Mouse (Mus musculus): ENCODE data around the gene Kdm1b. TPM values are rescaled to one million over a fixed set of nuclear protein-coding genes. Genes with fewer than 3 reads are reported as not detected.

The Kdm1b gene
- polyA plus RNA-seq, 1 experiment from 2014 or later: 14.9 TPM

- no peak overlapping the region for H3K9ac ChIP-seq (ENCODE audit: low read depth, low read length)
- ATAC-seq (ENCODE audit: low FRiP score) (no peak), DNase-seq (ENCODE audit: low spot score) (no peak)
- no peak overlapping the region for H3K4me3 ChIP-seq (ENCODE audit: low read depth, low read length)
- H3K27me3 ChIP-seq (ENCODE audit: control insufficient read depth, insufficient read depth, low read length): no peaks in the 10 kb centered on the region
- no peak overlapping the region for H3K4me2 ChIP-seq (replicated peaks; ENCODE audit: low read depth, low read length)
- no peaks in the 10 kb centered on the region for H3K4me1 ChIP-seq (replicated peaks; ENCODE audit: control insufficient read depth, insufficient read depth, low read length)
- no peaks in the 10 kb centered on the region for H3K9me3 ChIP-seq (ENCODE audit: control insufficient read depth, low read length)
- no peak overlapping the region for H3K27ac ChIP-seq (ENCODE audit: low read depth, low read length)
- H3K36me3 ChIP-seq (ENCODE audit: control insufficient read depth, insufficient read depth, low read length): 0 out of 2 replicates have a peak, but pooled peaks cover 6% of the 10 kb centered on the region
- WGBS: 95% methylated on average over 6 of the region's 6 CpGs
Measured at GRCm38 (mm10) chr13:47067001-47067400, 23.7 kb downstream of the Kdm1b start.

- Histone ChIP-seq H3K4me1 (replicated peaks; ENCODE audit: control insufficient read depth, insufficient read depth, low read length) (no peaks in the 10 kb centered on the region), H3K27me3 (ENCODE audit: control insufficient read depth, insufficient read depth, low read length) (no peaks in the 10 kb centered on the region), H3K9ac (ENCODE audit: low read depth, low read length) (no peak overlapping the region), H3K9me3 (ENCODE audit: control insufficient read depth, low read length) (no peaks in the 10 kb centered on the region), H3K4me3 (ENCODE audit: low read depth, low read length) (no peak overlapping the region), H3K27ac (ENCODE audit: low read depth, low read length) (no peak overlapping the region), H3K36me3 (ENCODE audit: control insufficient read depth, insufficient read depth, low read length) (0 out of 2 replicates have a peak, but pooled peaks cover 6% of the 10 kb centered on the region), H3K4me2 (replicated peaks; ENCODE audit: low read depth, low read length) (no peak overlapping the region)
- no peak for DNase-seq (ENCODE audit: low spot score)
- ATAC-seq (ENCODE audit: low FRiP score): no peak
- 89% methylated on average over 15 of the region's 15 CpGs for WGBS
Measured at GRCm38 (mm10) chr13:47070329-47071080, 27.2 kb downstream of the Kdm1b start.

GRCm38 (mm10) chr13:47071871-47072270, 28.6 kb downstream of the Kdm1b start:
- no peak for ATAC-seq (ENCODE audit: low FRiP score)
- no peak overlapping the region for H3K4me2 ChIP-seq (replicated peaks; ENCODE audit: low read depth, low read length)
- no peak overlapping the region for H3K27ac ChIP-seq (ENCODE audit: low read depth, low read length)
- H3K36me3 ChIP-seq (ENCODE audit: control insufficient read depth, insufficient read depth, low read length): 0 out of 2 replicates have a peak, but pooled peaks cover 6% of the 10 kb centered on the region
- H3K9ac ChIP-seq (ENCODE audit: low read depth, low read length): no peak overlapping the region
- H3K9me3 ChIP-seq (ENCODE audit: control insufficient read depth, low read length): no peaks in the 10 kb centered on the region
- H3K4me1 ChIP-seq (replicated peaks; ENCODE audit: control insufficient read depth, insufficient read depth, low read length): no peaks in the 10 kb centered on the region
- no peak for DNase-seq (ENCODE audit: low spot score)
- WGBS: 95% methylated on average over 13 of the region's 13 CpGs
- no peaks in the 10 kb centered on the region for H3K27me3 ChIP-seq (ENCODE audit: control insufficient read depth, insufficient read depth, low read length)
- H3K4me3 ChIP-seq (ENCODE audit: low read depth, low read length): no peak overlapping the region

- 0 out of 2 replicates have a peak, but pooled peaks cover 3% of the 10 kb centered on the region for H3K36me3 ChIP-seq (ENCODE audit: control insufficient read depth, insufficient read depth, low read length)
Measured at GRCm38 (mm10) chr13:47072484-47072883, 29.2 kb downstream of the Kdm1b start.

GRCm38 (mm10) chr13:47076156-47076555, 32.9 kb downstream of the Kdm1b start:
- peaks cover 3% of the 10 kb centered on the region; the same call in 1 of the 2 replicates for H3K36me3 ChIP-seq (ENCODE audit: control insufficient read depth, insufficient read depth, low read length)
- no peaks in the 10 kb centered on the region for H3K9me3 ChIP-seq (ENCODE audit: control insufficient read depth, low read length)
- no peak overlapping the region for H3K4me3 ChIP-seq (ENCODE audit: low read depth, low read length)
- WGBS: 91% methylated on average over 5 of the region's 5 CpGs
- no peaks in the 10 kb centered on the region for H3K27me3 ChIP-seq (ENCODE audit: control insufficient read depth, insufficient read depth, low read length)
- H3K27ac ChIP-seq (ENCODE audit: low read depth, low read length): no peak overlapping the region
- no peak overlapping the region for H3K4me2 ChIP-seq (replicated peaks; ENCODE audit: low read depth, low read length)
- no peak for DNase-seq (ENCODE audit: low spot score)
- ATAC-seq (ENCODE audit: low FRiP score): no peak
- no peaks in the 10 kb centered on the region for H3K4me1 ChIP-seq (replicated peaks; ENCODE audit: control insufficient read depth, insufficient read depth, low read length)
- H3K9ac ChIP-seq (ENCODE audit: low read depth, low read length): no peak overlapping the region

More at GRCm38 (mm10) chr13:47072484-47072883, 29.2 kb downstream of the Kdm1b start:
- Histone ChIP-seq H3K4me3 (ENCODE audit: low read depth, low read length) (no peak overlapping the region), H3K27me3 (ENCODE audit: control insufficient read depth, insufficient read depth, low read length) (no peaks in the 10 kb centered on the region), H3K4me1 (replicated peaks; ENCODE audit: control insufficient read depth, insufficient read depth, low read length) (no peaks in the 10 kb centered on the region), H3K27ac (ENCODE audit: low read depth, low read length) (no peak overlapping the region), H3K9me3 (ENCODE audit: control insufficient read depth, low read length) (no peaks in the 10 kb centered on the region), H3K4me2 (replicated peaks; ENCODE audit: low read depth, low read length) (no peak overlapping the region), H3K9ac (ENCODE audit: low read depth, low read length) (no peak overlapping the region)
- no peak for DNase-seq (ENCODE audit: low spot score)
- 91% methylated on average over 5 of the region's 5 CpGs for WGBS
- no peak for ATAC-seq (ENCODE audit: low FRiP score)

- Histone ChIP-seq H3K36me3 (ENCODE audit: control insufficient read depth, insufficient read depth, low read length) (peaks cover 3% of the 10 kb centered on the region; the same call in 1 of the 2 replicates), H3K4me2 (replicated peaks; ENCODE audit: low read depth, low read length) (no peak overlapping the region), H3K27ac (ENCODE audit: low read depth, low read length) (no peak overlapping the region), H3K4me1 (replicated peaks; ENCODE audit: control insufficient read depth, insufficient read depth, low read length) (no peaks in the 10 kb centered on the region), H3K27me3 (ENCODE audit: control insufficient read depth, insufficient read depth, low read length) (no peaks in the 10 kb centered on the region), H3K9ac (ENCODE audit: low read depth, low read length) (no peak overlapping the region), H3K4me3 (ENCODE audit: low read depth, low read length) (no peak overlapping the region), H3K9me3 (ENCODE audit: control insufficient read depth, low read length) (no peaks in the 10 kb centered on the region)
- ATAC-seq (ENCODE audit: low FRiP score) (no peak), DNase-seq (ENCODE audit: low spot score) (no peak)
Measured at GRCm38 (mm10) chr13:47077367-47077766, 34.1 kb downstream of the Kdm1b start.

- Histone ChIP-seq H3K27ac (ENCODE audit: low read depth, low read length) (no peak overlapping the region), H3K4me3 (ENCODE audit: low read depth, low read length) (no peak overlapping the region), H3K27me3 (ENCODE audit: control insufficient read depth, insufficient read depth, low read length) (no peaks in the 10 kb centered on the region), H3K36me3 (ENCODE audit: control insufficient read depth, insufficient read depth, low read length) (peaks cover 3% of the 10 kb centered on the region; the same call in 1 of the 2 replicates), H3K9me3 (ENCODE audit: control insufficient read depth, low read length) (no peaks in the 10 kb centered on the region), H3K4me1 (replicated peaks; ENCODE audit: control insufficient read depth, insufficient read depth, low read length) (no peaks in the 10 kb centered on the region), H3K4me2 (replicated peaks; ENCODE audit: low read depth, low read length) (no peak overlapping the region), H3K9ac (ENCODE audit: low read depth, low read length) (no peak overlapping the region)
- WGBS: 75% methylated on average over 5 of the region's 5 CpGs
- no peak for ATAC-seq (ENCODE audit: low FRiP score)
- DNase-seq (ENCODE audit: low spot score): no peak
Measured at GRCm38 (mm10) chr13:47078799-47079198, 35.5 kb downstream of the Kdm1b start.

- Histone ChIP-seq H3K9me3 (ENCODE audit: control insufficient read depth, low read length) (no peaks in the 10 kb centered on the region), H3K9ac (ENCODE audit: low read depth, low read length) (no peak overlapping the region), H3K4me3 (ENCODE audit: low read depth, low read length) (no peak overlapping the region), H3K27me3 (ENCODE audit: control insufficient read depth, insufficient read depth, low read length) (no peaks in the 10 kb centered on the region), H3K27ac (ENCODE audit: low read depth, low read length) (no peak overlapping the region), H3K4me2 (replicated peaks; ENCODE audit: low read depth, low read length) (no peak overlapping the region), H3K4me1 (replicated peaks; ENCODE audit: control insufficient read depth, insufficient read depth, low read length) (no peaks in the 10 kb centered on the region), H3K36me3 (ENCODE audit: control insufficient read depth, insufficient read depth, low read length) (peaks cover 3% of the 10 kb centered on the region; the same call in 1 of the 2 replicates)
- ATAC-seq (ENCODE audit: low FRiP score): no peak
- no peak for DNase-seq (ENCODE audit: low spot score)
- WGBS: 87% methylated on average over 4 of the region's 4 CpGs
Measured at GRCm38 (mm10) chr13:47080905-47081505, 37.7 kb downstream of the Kdm1b start.

- Histone ChIP-seq H3K4me3 (ENCODE audit: low read depth, low read length) (no peak overlapping the region), H3K4me2 (replicated peaks; ENCODE audit: low read depth, low read length) (no peak overlapping the region), H3K4me1 (replicated peaks; ENCODE audit: control insufficient read depth, insufficient read depth, low read length) (no peaks in the 10 kb centered on the region), H3K36me3 (ENCODE audit: control insufficient read depth, insufficient read depth, low read length) (peaks cover under 1% of the 10 kb centered on the region; the same call in 1 of the 2 replicates), H3K27me3 (ENCODE audit: control insufficient read depth, insufficient read depth, low read length) (no peaks in the 10 kb centered on the region), H3K27ac (ENCODE audit: low read depth, low read length) (no peak overlapping the region), H3K9ac (ENCODE audit: low read depth, low read length) (no peak overlapping the region), H3K9me3 (ENCODE audit: control insufficient read depth, low read length) (no peaks in the 10 kb centered on the region)
- DNase-seq (ENCODE audit: low spot score) (no peak), ATAC-seq (ENCODE audit: low FRiP score) (no peak)
- 95% methylated on average over 1 of the region's 1 CpGs for WGBS
Measured at GRCm38 (mm10) chr13:47088433-47088832, 45.1 kb downstream of the Kdm1b start.
